Mouse (Mus musculus): ENCODE data around the gene Crtac1.

GRCm38 (mm10) chr19:42440089-42440488, 8.5 kb upstream of the Crtac1 start:
- no peak for TF ChIP-seq GATA1 (IDR thresholded peaks at IDR 0.05; ENCODE audit: low read length)
- no peak for TF ChIP-seq TAL1 (IDR thresholded peaks at IDR 0.05; ENCODE audit: low read length)

Data from erythroblast, embryonic 14.5 days (primary cell).